Mouse (Mus musculus): ENCODE data around the gene Umps.

Umps gene

GRCm38 (mm10) chr16:33943388-33943787 is 23.4 kb downstream of the Umps start:
- no peaks in the 10 kb centered on the region for H3K27me3 ChIP-seq (ENCODE audit: control insufficient read depth, insufficient read depth, low read length, poor library complexity, severe bottlenecking)
- no peaks in the 10 kb centered on the region for H3K36me3 ChIP-seq (ENCODE audit: control insufficient read depth, insufficient read depth, low read length, poor library complexity, severe bottlenecking)
- DNase-seq (ENCODE audit: low read depth, low spot score): no peak

- H3K36me3 ChIP-seq (ENCODE audit: control insufficient read depth, insufficient read depth, low read length, poor library complexity, severe bottlenecking): no peaks in the 10 kb centered on the region
- DNase-seq (ENCODE audit: low read depth, low spot score): no peak
- H3K27me3 ChIP-seq (ENCODE audit: control insufficient read depth, insufficient read depth, low read length, poor library complexity, severe bottlenecking): no peaks in the 10 kb centered on the region
These were observed 24.5 kb downstream of the Umps start for GRCm38 (mm10) chr16:33942341-33942740.

- Histone ChIP-seq H3K36me3 (ENCODE audit: control insufficient read depth, insufficient read depth, low read length, poor library complexity, severe bottlenecking) (no peaks in the 10 kb centered on the region), H3K27me3 (ENCODE audit: control insufficient read depth, insufficient read depth, low read length, poor library complexity, severe bottlenecking) (no peaks in the 10 kb centered on the region)
- DNase-seq (ENCODE audit: low read depth, low spot score): no peak
These were observed 25.5 kb downstream of the Umps start for GRCm38 (mm10) chr16:33941271-33941781.

GRCm38 (mm10) chr16:33940095-33940494 is 26.7 kb downstream of the Umps start:
- no peaks in the 10 kb centered on the region for H3K36me3 ChIP-seq (ENCODE audit: control insufficient read depth, insufficient read depth, low read length, poor library complexity, severe bottlenecking)
- no peaks in the 10 kb centered on the region for H3K27me3 ChIP-seq (ENCODE audit: control insufficient read depth, insufficient read depth, low read length, poor library complexity, severe bottlenecking)
- DNase-seq (ENCODE audit: low read depth, low spot score): no peak

- Histone ChIP-seq H3K27me3 (ENCODE audit: control insufficient read depth, insufficient read depth, low read length, poor library complexity, severe bottlenecking) (no peaks in the 10 kb centered on the region), H3K36me3 (ENCODE audit: control insufficient read depth, insufficient read depth, low read length, poor library complexity, severe bottlenecking) (no peaks in the 10 kb centered on the region)
- no peak for DNase-seq (ENCODE audit: low read depth, low spot score)
These were observed 27.2 kb downstream of the Umps start for GRCm38 (mm10) chr16:33939636-33940035.

- no peaks in the 10 kb centered on the region for H3K27me3 ChIP-seq (ENCODE audit: control insufficient read depth, insufficient read depth, low read length, poor library complexity, severe bottlenecking)
- no peaks in the 10 kb centered on the region for H3K36me3 ChIP-seq (ENCODE audit: control insufficient read depth, insufficient read depth, low read length, poor library complexity, severe bottlenecking)
- DNase-seq (ENCODE audit: low read depth, low spot score): no peak
These were observed 27.7 kb downstream of the Umps start for GRCm38 (mm10) chr16:33939133-33939531.

- Histone ChIP-seq H3K36me3 (ENCODE audit: control insufficient read depth, insufficient read depth, low read length, poor library complexity, severe bottlenecking) (no peaks in the 10 kb centered on the region), H3K27me3 (ENCODE audit: control insufficient read depth, insufficient read depth, low read length, poor library complexity, severe bottlenecking) (no peaks in the 10 kb centered on the region)
- DNase-seq (ENCODE audit: low read depth, low spot score): no peak
These were observed 28.3 kb downstream of the Umps start for GRCm38 (mm10) chr16:33938311-33939132.

GRCm38 (mm10) chr16:33937567-33937966 is 29.3 kb downstream of the Umps start:
- Histone ChIP-seq H3K36me3 (ENCODE audit: control insufficient read depth, insufficient read depth, low read length, poor library complexity, severe bottlenecking) (no peaks in the 10 kb centered on the region), H3K27me3 (ENCODE audit: control insufficient read depth, insufficient read depth, low read length, poor library complexity, severe bottlenecking) (no peaks in the 10 kb centered on the region)
- no peak for DNase-seq (ENCODE audit: low read depth, low spot score)

GRCm38 (mm10) chr16:33936885-33937284 is 30.0 kb downstream of the Umps start:
- H3K27me3 ChIP-seq (ENCODE audit: control insufficient read depth, insufficient read depth, low read length, poor library complexity, severe bottlenecking): no peaks in the 10 kb centered on the region
- no peak for DNase-seq (ENCODE audit: low read depth, low spot score)
- H3K36me3 ChIP-seq (ENCODE audit: control insufficient read depth, insufficient read depth, low read length, poor library complexity, severe bottlenecking): no peaks in the 10 kb centered on the region

- no peaks in the 10 kb centered on the region for H3K36me3 ChIP-seq (ENCODE audit: control insufficient read depth, insufficient read depth, low read length, poor library complexity, severe bottlenecking)
- H3K27me3 ChIP-seq (ENCODE audit: control insufficient read depth, insufficient read depth, low read length, poor library complexity, severe bottlenecking): no peaks in the 10 kb centered on the region
- DNase-seq (ENCODE audit: low read depth, low spot score): no peak
These were observed 31.4 kb downstream of the Umps start for GRCm38 (mm10) chr16:33935407-33935785.

- Histone ChIP-seq H3K36me3 (ENCODE audit: control insufficient read depth, insufficient read depth, low read length, poor library complexity, severe bottlenecking) (no peaks in the 10 kb centered on the region), H3K27me3 (ENCODE audit: control insufficient read depth, insufficient read depth, low read length, poor library complexity, severe bottlenecking) (no peaks in the 10 kb centered on the region)
- DNase-seq (ENCODE audit: low read depth, low spot score): no peak
These were observed 32.0 kb downstream of the Umps start for GRCm38 (mm10) chr16:33934701-33935406.

GRCm38 (mm10) chr16:33933411-33933810 is 33.4 kb downstream of the Umps start:
- no peaks in the 10 kb centered on the region for H3K36me3 ChIP-seq (ENCODE audit: control insufficient read depth, insufficient read depth, low read length, poor library complexity, severe bottlenecking)
- no peak for DNase-seq (ENCODE audit: low read depth, low spot score)
- no peaks in the 10 kb centered on the region for H3K27me3 ChIP-seq (ENCODE audit: control insufficient read depth, insufficient read depth, low read length, poor library complexity, severe bottlenecking)

- Histone ChIP-seq H3K27me3 (ENCODE audit: control insufficient read depth, insufficient read depth, low read length, poor library complexity, severe bottlenecking) (no peaks in the 10 kb centered on the region), H3K36me3 (ENCODE audit: control insufficient read depth, insufficient read depth, low read length, poor library complexity, severe bottlenecking) (no peaks in the 10 kb centered on the region)
- no peak for DNase-seq (ENCODE audit: low read depth, low spot score)
These were observed 34.7 kb downstream of the Umps start for GRCm38 (mm10) chr16:33932126-33932525.

GRCm38 (mm10) chr16:33931682-33932081 is 35.2 kb downstream of the Umps start:
- Histone ChIP-seq H3K27me3 (ENCODE audit: control insufficient read depth, insufficient read depth, low read length, poor library complexity, severe bottlenecking) (no peaks in the 10 kb centered on the region), H3K36me3 (ENCODE audit: control insufficient read depth, insufficient read depth, low read length, poor library complexity, severe bottlenecking) (no peaks in the 10 kb centered on the region)
- DNase-seq (ENCODE audit: low read depth, low spot score): no peak

GRCm38 (mm10) chr16:33930785-33931184 is 36.1 kb downstream of the Umps start:
- Histone ChIP-seq H3K27me3 (ENCODE audit: control insufficient read depth, insufficient read depth, low read length, poor library complexity, severe bottlenecking) (no peaks in the 10 kb centered on the region), H3K36me3 (ENCODE audit: control insufficient read depth, insufficient read depth, low read length, poor library complexity, severe bottlenecking) (no peaks in the 10 kb centered on the region)
- DNase-seq (ENCODE audit: low read depth, low spot score): no peak
